Mouse (Mus musculus) midbrain, postnatal 0 days (tissue): ENCODE data around the gene Kirrel3. TPM values are rescaled to one million over a fixed set of nuclear protein-coding genes. Genes with fewer than 3 reads are reported as not detected.

Experiments used
- ATAC-seq: fragments of 200-750 bp; cut with Nextera tagmentation; 2 replicates; pipeline ENCODE4 v1.8.0; 2017; ENCODE audit warnings: moderate number of reproducible peaks, mild to moderate bottlenecking, moderate TSS enrichment, moderate library complexity; ENCODE audit not compliant: low FRiP score
- DNase-seq: peaks from one replicate; pipeline ENCODE4 v3.0.0-alpha.2; 2015; ENCODE audit warnings: low spot score
- H3K27ac ChIP-seq: fragments of 300-500 bp; sonication (generic); 2 replicates; pipeline ENCODE4 v1.5.1; 2014; ENCODE audit warnings: low read depth, mild to moderate bottlenecking, low read length, mixed read lengths
- H3K27me3 ChIP-seq: fragments of 300-500 bp; sonication (generic); 2 replicates; pipeline ENCODE4 v1.6.1; 2014; ENCODE audit warnings: low read length, control low read depth, mixed read lengths; ENCODE audit not compliant: insufficient read depth
- H3K36me3 ChIP-seq: fragments of 300-500 bp; sonication (generic); 2 replicates; pipeline ENCODE4 v1.6.1; 2014; ENCODE audit warnings: low read length, control low read depth, mixed read lengths; ENCODE audit not compliant: insufficient read depth
- H3K4me1 ChIP-seq: fragments of 300-500 bp; sonication (generic); 2 replicates; pipeline ENCODE4 v1.6.1; 2014; ENCODE audit warnings: mild to moderate bottlenecking, control low read depth, antibody characterized with exemption, low read length, mixed read lengths; ENCODE audit not compliant: insufficient read depth
- H3K4me2 ChIP-seq: fragments of 300-500 bp; sonication (generic); 2 replicates; pipeline ENCODE4 v1.6.1; 2014; ENCODE audit warnings: low read depth, mild to moderate bottlenecking, low read length, mixed read lengths; ENCODE audit not compliant: poor library complexity, severe bottlenecking
- H3K4me3 ChIP-seq: fragments of 300-500 bp; sonication (generic); 2 replicates; pipeline ENCODE4 v1.5.1; 2014; ENCODE audit warnings: low read depth, mild to moderate bottlenecking, low read length, moderate library complexity
- H3K9ac ChIP-seq: fragments of 300-500 bp; sonication (generic); replicated peaks from 2 replicates; pipeline ENCODE4 v1.6.1; 2014; ENCODE audit warnings: mild to moderate bottlenecking, low read length, moderate library complexity, mixed read lengths; ENCODE audit not compliant: poor library complexity, severe bottlenecking
- H3K9me3 ChIP-seq: fragments of 300-500 bp; sonication (generic); 2 replicates; pipeline ENCODE4 v1.6.1; 2016; ENCODE audit warnings: low read length, control low read depth
- CTCF ChIP-seq: IDR thresholded peaks from 2 replicates; pipeline ENCODE4 v1.5.1; 2016; ENCODE audit warnings: antibody characterized with exemption, mild to moderate bottlenecking
- WGBS: fragments of 180-500 bp; shearing (Covaris S2); extraction: QIAGEN DNeasy Blood & Tissue Kit; methylation state at CpG from one replicate; pipeline ENCODE4 v1.1.7; 2014; 5-methylcytosine and 5-hydroxymethylcytosine counted together
- polyA plus RNA-seq: library from polyadenylated mRNA; unstranded; fragments of >200 nt; fragmentation: Nextera tagmentation; extraction: Ambion mirVana; gene quantifications from 2 replicates; pipeline ENCODE4 v1.2.1, GENCODE M21; 2015
- total RNA-seq: library from RNA; depleted of rRNA; stranded (reverse); fragments of >200 nt; gene quantifications from 2 replicates; pipeline ENCODE4 v1.2.3, GENCODE M21; 2014; rRNA removed

Gene Kirrel3
- total RNA-seq (47.2 and 55.2 TPM in 2 replicates), polyA plus RNA-seq (56.3 and 61.4 TPM in 2 replicates)

- DNase-seq (peak; percentile 82), ATAC-seq (peak; percentile 81)
- TF ChIP-seq CTCF, result peak; percentile 77
- H3K4me3 ChIP-seq, result peak within 1 kb of the TSS; percentile 50
- H3K27me3 ChIP-seq, result no peaks in the 10 kb centered on the region
- H3K9ac ChIP-seq, result peak within 1 kb of the TSS; percentile 45
- H3K4me1 ChIP-seq, result 0 out of 2 replicates have a peak, but pooled peaks cover 2% of the 10 kb centered on the region
- H3K36me3 ChIP-seq, result no peaks in the 10 kb centered on the region
- peak within 1 kb of the TSS; percentile 77 for H3K27ac ChIP-seq
- no peaks in the 10 kb centered on the region for H3K9me3 ChIP-seq
- WGBS, result 0% methylated on average over 35 of the region's 35 CpGs
- H3K4me2 ChIP-seq, result peak within 1 kb of the TSS; percentile 80
Measured at GRCm38 (mm10) chr9:34485759-34486431, at the start of gene Kirrel3. TSS of gene Kirrel3 (plus strand) at chr9:34485894.

DNA sequence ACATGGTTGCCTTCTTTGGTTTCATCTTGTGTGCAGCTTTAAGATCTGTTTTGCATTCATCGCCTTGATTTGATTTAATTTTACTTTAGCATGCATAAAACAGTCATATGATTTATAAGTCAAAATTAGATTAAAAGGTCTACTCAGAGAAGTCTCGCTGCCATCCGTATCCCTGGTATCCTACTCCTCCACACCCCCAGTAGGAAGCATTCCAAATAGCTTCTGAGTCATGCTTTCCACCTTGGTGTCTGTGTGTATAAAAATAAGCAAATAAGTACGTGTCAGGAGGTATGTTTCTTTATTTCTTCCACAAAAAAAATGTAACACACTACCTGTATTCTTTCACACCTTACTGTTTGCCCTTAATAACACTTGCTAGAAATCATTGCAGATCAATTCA lies 45.0 kb upstream of the Kirrel3 start:
- no peaks in the 10 kb centered on the region for H3K27me3 ChIP-seq
- no peaks in the 10 kb centered on the region for H3K9me3 ChIP-seq
- WGBS, result 61% methylated on average over 4 of the region's 4 CpGs
- no peak overlapping the region for H3K4me3 ChIP-seq
- H3K36me3 ChIP-seq, result no peaks in the 10 kb centered on the region
- no peak overlapping the region for H3K9ac ChIP-seq
- H3K4me1 ChIP-seq, result no peaks in the 10 kb centered on the region
- ATAC-seq (no peak), DNase-seq (no peak)
- H3K27ac ChIP-seq, result no peak overlapping the region
- no peak overlapping the region for H3K4me2 ChIP-seq
- TF ChIP-seq CTCF, result no peak

DNA sequence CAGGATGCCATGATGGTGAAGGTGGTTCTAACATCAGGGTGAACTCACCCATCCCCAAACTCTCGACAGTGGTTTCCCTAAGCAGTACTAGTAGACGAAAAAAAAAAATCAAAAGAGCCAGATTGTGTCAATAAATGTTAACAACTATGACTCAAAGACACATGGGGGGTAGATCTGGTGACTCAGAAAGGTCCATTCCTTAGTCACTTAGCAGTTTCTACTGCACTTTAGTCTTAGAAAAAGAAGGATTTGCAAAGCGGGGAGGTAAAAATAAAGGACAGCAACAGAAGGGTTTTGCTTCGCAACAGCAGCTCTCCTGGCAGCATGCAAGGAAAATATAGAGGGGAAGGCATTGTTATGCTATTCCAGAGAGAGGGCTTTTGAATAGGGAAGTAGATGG lies 41.7 kb upstream of the Kirrel3 start:
- DNase-seq (no peak), ATAC-seq (no peak)
- H3K9ac ChIP-seq, result no peak overlapping the region
- WGBS, result 59% methylated on average over 4 of the region's 4 CpGs
- H3K4me1 ChIP-seq, result no peaks in the 10 kb centered on the region
- TF ChIP-seq CTCF, result no peak
- H3K27ac ChIP-seq, result no peak overlapping the region
- no peak overlapping the region for H3K4me2 ChIP-seq
- no peak overlapping the region for H3K4me3 ChIP-seq
- no peaks in the 10 kb centered on the region for H3K27me3 ChIP-seq
- no peaks in the 10 kb centered on the region for H3K9me3 ChIP-seq
- no peaks in the 10 kb centered on the region for H3K36me3 ChIP-seq

DNA sequence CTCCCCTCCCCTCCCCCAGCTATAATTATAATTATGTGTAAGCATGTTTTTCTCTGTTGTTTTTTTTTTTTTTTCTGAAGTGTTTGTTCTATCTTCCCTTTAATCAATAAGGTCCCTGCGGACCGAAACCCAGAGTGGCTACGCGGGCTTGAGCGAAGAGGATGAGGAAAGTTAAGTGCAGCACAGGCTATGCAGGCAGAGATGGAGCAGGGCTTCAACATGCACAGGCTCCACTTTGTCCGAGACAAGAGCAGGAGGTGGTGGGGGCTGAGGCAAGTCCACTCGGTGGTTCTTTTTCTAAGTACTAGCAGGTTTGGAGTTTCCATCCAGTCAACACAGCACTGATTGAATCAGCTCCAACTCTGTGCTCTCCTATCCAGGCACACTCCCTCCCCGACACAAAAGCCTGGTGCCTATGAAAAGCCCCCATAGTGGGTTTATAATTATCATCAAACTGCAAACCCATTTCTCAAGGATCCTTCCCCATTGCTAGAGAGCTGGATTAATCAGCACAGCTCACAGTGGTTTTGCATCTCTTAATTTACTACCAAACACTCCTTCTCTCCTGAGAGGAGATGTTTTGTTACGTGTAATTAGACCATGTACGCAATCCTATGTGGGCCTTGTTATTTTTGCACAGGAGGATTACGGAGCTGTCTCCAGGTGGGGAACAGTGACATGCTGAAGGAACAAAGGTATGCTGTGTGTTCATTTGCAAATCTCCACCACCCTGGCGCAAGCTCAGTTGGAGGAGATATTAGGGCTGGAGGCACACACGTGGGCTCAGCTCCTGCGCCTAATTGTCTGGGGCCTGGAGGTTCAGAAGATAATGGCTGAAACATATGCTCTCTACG lies 39.0 kb upstream of the Kirrel3 start:
- no peak overlapping the region for H3K4me2 ChIP-seq
- H3K9ac ChIP-seq, result no peak overlapping the region
- TF ChIP-seq CTCF, result no peak
- no peak for DNase-seq
- H3K4me1 ChIP-seq, result no peaks in the 10 kb centered on the region
- no peaks in the 10 kb centered on the region for H3K9me3 ChIP-seq
- WGBS, result 54% methylated on average over 15 of the region's 15 CpGs
- no peak overlapping the region for H3K27ac ChIP-seq
- no peak overlapping the region for H3K4me3 ChIP-seq
- H3K36me3 ChIP-seq, result no peaks in the 10 kb centered on the region
- H3K27me3 ChIP-seq, result no peaks in the 10 kb centered on the region
- no peak for ATAC-seq

GRCm38 (mm10) chr9:34447736-34448135 lies 38.0 kb upstream of the Kirrel3 start:
- H3K36me3 ChIP-seq, result no peaks in the 10 kb centered on the region
- no peak overlapping the region for H3K9ac ChIP-seq
- H3K4me3 ChIP-seq, result no peak overlapping the region
- H3K4me1 ChIP-seq, result no peaks in the 10 kb centered on the region
- no peak overlapping the region for H3K27ac ChIP-seq
- no peak overlapping the region for H3K4me2 ChIP-seq
- DNase-seq, result no peak
- H3K9me3 ChIP-seq, result no peaks in the 10 kb centered on the region
- ATAC-seq, result no peak
- TF ChIP-seq CTCF, result no peak
- WGBS, result 89% methylated on average over 2 of the region's 2 CpGs
- no peaks in the 10 kb centered on the region for H3K27me3 ChIP-seq

GRCm38 (mm10) chr9:34448467-34448866 lies 37.2 kb upstream of the Kirrel3 start:
- Histone ChIP-seq H3K36me3 (no peaks in the 10 kb centered on the region), H3K9me3 (no peaks in the 10 kb centered on the region), H3K27me3 (no peaks in the 10 kb centered on the region), H3K4me3 (no peak overlapping the region), H3K4me1 (no peaks in the 10 kb centered on the region), H3K9ac (no peak overlapping the region), H3K27ac (no peak overlapping the region), H3K4me2 (no peak overlapping the region)
- no peak for TF ChIP-seq CTCF
- 92% methylated on average over 4 of the region's 4 CpGs for WGBS
- ATAC-seq (no peak), DNase-seq (no peak)
